Mouse (Mus musculus) neutrophil, adult 5-6 weeks (primary cell): ENCODE data around the gene Unc50. TPM values are rescaled to one million over a fixed set of nuclear protein-coding genes. Genes with fewer than 3 reads are reported as not detected.

Source experiments
- ATAC-seq: fragments of 151-379, 151-347 bp; 2 replicates; pipeline ENCODE4 v1.8.0; 2017; ENCODE audit warnings: mild to moderate bottlenecking, moderate TSS enrichment; ENCODE audit not compliant: insufficient number of reproducible peaks, poor library complexity, low FRiP score, severe bottlenecking; ENCODE audit errors: extremely low read depth
- total RNA-seq: library from RNA; stranded (forward); fragments of 200-1000 nt; gene quantifications from 2 replicates; pipeline ENCODE4 v1.2.3, GENCODE M21; 2017

Unc50 gene
- total RNA-seq, 1 experiment from 2014 or later, result 52.3 TPM

GRCm38 (mm10) chr1:37479759-37480158 is 49.8 kb downstream of the Unc50 start:
- no peak for ATAC-seq

GRCm38 (mm10) chr1:37480731-37481130 is 50.8 kb downstream of the Unc50 start:
- ATAC-seq, result peak; percentile 11; the same call in 1 of the 2 replicates

- no peak for ATAC-seq
Observed at GRCm38 (mm10) chr1:37481331-37481730, 51.4 kb downstream of the Unc50 start.

GRCm38 (mm10) chr1:37484612-37485011 is 54.7 kb downstream of the Unc50 start:
- ATAC-seq, result no peak

- peak; percentile 72 for ATAC-seq
Observed at GRCm38 (mm10) chr1:37486439-37486838, 56.5 kb downstream of the Unc50 start.

GRCm38 (mm10) chr1:37486994-37487393 is 57.1 kb downstream of the Unc50 start:
- ATAC-seq, result no peak

- ATAC-seq, result no peak
Observed at GRCm38 (mm10) chr1:37488531-37488930, 58.6 kb downstream of the Unc50 start.

Other genes starting within 250 kb of the Unc50 start
- not detected in 2 replicates for gene Cnga3, start 215.7 kb upstream of the Unc50 start, total RNA-seq
- gene Inpp4a, start 130.3 kb upstream of the Unc50 start, total RNA-seq, result 28.5 and 32.6 TPM in 2 replicates
- 50.0 and 53.8 TPM in 2 replicates for gene Coa5, start within 50 bp of the Unc50 start, total RNA-seq
- gene Mgat4a, start 110.9 kb downstream of the Unc50 start, total RNA-seq, result 47.6 and 53.8 TPM in 2 replicates